Mouse (Mus musculus) bone marrow, adult 2 months (tissue): ENCODE results near the gene Id1.

ENCODE experiments used
- CTCF ChIP-seq: fragments of 200-500 bp; IDR thresholded peaks from 2 replicates; pipeline ENCODE4 v1.5.1; 2011; ENCODE audit warnings: low read length, control low read depth; ENCODE audit not compliant: control insufficient read depth, insufficient read depth
- POLR2A ChIP-seq: fragments of 200-500 bp; IDR thresholded peaks from 2 replicates; pipeline ENCODE4 v1.6.1; 2011; ENCODE audit warnings: low read depth, mild to moderate bottlenecking, control low read depth, low read length, borderline replicate concordance; ENCODE audit not compliant: control insufficient read depth

DNA sequence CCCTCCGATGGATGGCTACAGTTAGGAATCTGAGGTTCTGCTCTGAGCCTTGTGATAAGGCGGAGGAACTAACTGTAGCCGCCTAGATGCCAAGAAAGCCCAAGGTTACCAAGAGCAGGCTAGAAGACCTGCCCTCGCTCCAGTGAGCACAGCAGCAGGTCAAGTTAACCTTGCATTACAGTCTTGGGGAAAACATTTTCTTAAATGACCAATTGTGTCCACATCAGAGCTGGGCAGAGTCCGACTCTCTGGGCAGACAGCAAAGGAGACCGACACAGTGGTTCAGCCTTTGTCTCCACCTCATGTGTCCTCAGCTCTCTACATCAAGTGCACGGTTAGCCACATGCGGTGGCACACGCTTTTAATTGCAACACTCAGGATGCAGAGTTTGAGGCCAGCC, 35.5 kb downstream of the Id1 start:
- TF ChIP-seq CTCF = no peak
- no peak for TF ChIP-seq POLR2A
